Mouse (Mus musculus) liver, adult 2 months (tissue): ENCODE data around the gene Naa25.

Experiments
- CTCF ChIP-seq: fragments of 200-500 bp; IDR thresholded peaks from 2 replicates; pipeline ENCODE4 v1.5.1; 2011; ENCODE audit warnings: low read depth, low read length, control low read depth
- POLR2A ChIP-seq: fragments of 200-500 bp; IDR thresholded peaks from 2 replicates; pipeline ENCODE4 v1.6.1; 2011; ENCODE audit warnings: low read length, control low read depth; ENCODE audit not compliant: insufficient read depth; ENCODE audit errors: extremely low read depth

DNA sequence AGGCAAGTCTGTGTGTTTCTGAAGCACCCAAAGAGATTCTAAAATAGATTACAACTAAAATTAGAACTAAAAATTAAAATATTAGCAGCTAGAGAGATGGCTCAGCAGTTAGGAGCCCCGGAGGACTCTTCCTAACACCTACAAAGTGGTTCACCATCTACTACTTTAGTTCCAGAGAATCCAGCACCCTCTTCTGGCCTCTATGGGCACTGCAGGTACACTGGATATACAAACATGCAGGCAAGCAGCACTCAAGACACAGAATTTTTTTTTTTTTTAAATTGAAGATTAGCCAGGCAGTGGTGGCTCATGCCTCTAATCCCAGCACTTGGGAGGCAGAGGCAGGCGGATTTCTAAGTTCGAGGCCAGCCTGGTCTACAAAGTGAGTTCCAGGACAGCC lies 45.8 kb downstream of the Naa25 start:
- TF ChIP-seq CTCF (0 out of 2 replicates have a peak, but pooled peaks have one; percentile 20), POLR2A (no peak)
